Mouse (Mus musculus) hindbrain, embryonic 12.5 days (tissue): ENCODE data around the gene Dazap2. TPM values are rescaled to one million over a fixed set of nuclear protein-coding genes. Genes with fewer than 3 reads are reported as not detected.
"Not testable (repeated sequence)": the region's sequence is repeated elsewhere in the genome, so short reads cannot be mapped to it uniquely, and the experiment has no call there.

Experiments used
- ATAC-seq: fragments of 200-750 bp; cut with Nextera tagmentation; 2 replicates; pipeline ENCODE4 v1.8.0; 2017; ENCODE audit warnings: moderate TSS enrichment; ENCODE audit not compliant: low FRiP score
- H3K27ac ChIP-seq: fragments of 300-500 bp; sonication (generic); 2 replicates; pipeline ENCODE4 v1.5.1; 2016; ENCODE audit warnings: mild to moderate bottlenecking
- H3K27me3 ChIP-seq: fragments of 300-500 bp; sonication (generic); 2 replicates; pipeline ENCODE4 v1.6.1; 2016; ENCODE audit warnings: mild to moderate bottlenecking
- H3K36me3 ChIP-seq: fragments of 300-500 bp; sonication (generic); 2 replicates; pipeline ENCODE4 v1.6.1; 2016; ENCODE audit warnings: mild to moderate bottlenecking
- H3K4me1 ChIP-seq: fragments of 300-500 bp; sonication (generic); 2 replicates; pipeline ENCODE4 v1.6.1; 2016
- H3K4me2 ChIP-seq: fragments of 300-500 bp; sonication (generic); replicated peaks from 2 replicates; pipeline ENCODE4 v1.6.1; 2016; ENCODE audit warnings: mild to moderate bottlenecking
- H3K4me3 ChIP-seq: fragments of 300-500 bp; sonication (generic); 2 replicates; pipeline ENCODE4 v1.5.1; 2016; ENCODE audit warnings: mild to moderate bottlenecking
- H3K9ac ChIP-seq: fragments of 300-500 bp; sonication (generic); 2 replicates; pipeline ENCODE4 v1.6.1; 2016; ENCODE audit warnings: mild to moderate bottlenecking, moderate library complexity
- H3K9me3 ChIP-seq: fragments of 300-500 bp; sonication (generic); replicated peaks from 2 replicates; pipeline ENCODE4 v1.6.1; 2016; ENCODE audit warnings: mild to moderate bottlenecking
- WGBS: fragments of 180-500 bp; shearing (Covaris S2); methylation state at CpG from one replicate; pipeline ENCODE4 v1.1.7; 2016; 5-methylcytosine and 5-hydroxymethylcytosine counted together
- polyA plus RNA-seq: library from polyadenylated mRNA; unstranded; fragments of >200 nt; fragmentation: Nextera tagmentation; extraction: Ambion mirVana; gene quantifications from 2 replicates; pipeline ENCODE4 v1.2.1, GENCODE M21; 2016

Dazap2 gene
- polyA plus RNA-seq, 1 experiment from 2014 or later = 168 TPM

- peaks cover 55% of the 10 kb centered on the region for H3K36me3 ChIP-seq
These were observed 26.9 kb upstream of the Dazap2 start for GRCm38 (mm10) chr15:100588297-100588696.

DNA sequence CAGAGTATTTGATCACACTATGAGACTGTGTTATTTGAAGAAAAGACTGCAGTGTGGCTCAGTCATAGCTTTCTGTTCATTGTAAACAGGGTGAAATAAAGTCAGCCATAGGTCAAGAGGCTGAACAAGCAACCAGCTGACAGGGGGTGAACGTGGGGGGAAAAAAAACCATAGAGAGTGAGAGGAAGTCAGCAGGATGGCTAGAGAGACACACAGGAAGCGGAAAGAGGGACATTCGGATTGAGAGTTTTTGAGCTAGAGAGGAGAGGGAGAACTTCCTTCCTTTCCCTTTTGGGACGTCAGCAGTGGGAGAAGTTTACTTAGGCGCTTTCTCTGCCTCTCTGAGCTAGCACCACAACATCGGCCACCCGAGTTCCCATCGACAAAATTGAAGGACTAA lies 24.7 kb upstream of the Dazap2 start:
- Histone ChIP-seq H3K4me2 (no peak overlapping the region), H3K4me3 (no peak overlapping the region), H3K27me3 (no peaks in the 10 kb centered on the region; the same call in 1 of the 2 replicates), H3K9me3 (no peaks in the 10 kb centered on the region), H3K27ac (no peak overlapping the region), H3K36me3 (peaks cover 46% of the 10 kb centered on the region), H3K9ac (no peak overlapping the region), H3K4me1 (no peaks in the 10 kb centered on the region)
- no peak for ATAC-seq
- 71% methylated on average over 8 of the region's 8 CpGs for WGBS

More at GRCm38 (mm10) chr15:100588297-100588696, 26.9 kb upstream of the Dazap2 start:
- Histone ChIP-seq H3K27me3 (no peaks in the 10 kb centered on the region; the same call in 1 of the 2 replicates), H3K4me3 (no peak overlapping the region), H3K9ac (no peak overlapping the region), H3K27ac (no peak overlapping the region), H3K9me3 (no peaks in the 10 kb centered on the region), H3K4me2 (no peak overlapping the region), H3K4me1 (no peaks in the 10 kb centered on the region)
- ATAC-seq = no peak
- 78% methylated on average over 6 of the region's 6 CpGs for WGBS

DNA sequence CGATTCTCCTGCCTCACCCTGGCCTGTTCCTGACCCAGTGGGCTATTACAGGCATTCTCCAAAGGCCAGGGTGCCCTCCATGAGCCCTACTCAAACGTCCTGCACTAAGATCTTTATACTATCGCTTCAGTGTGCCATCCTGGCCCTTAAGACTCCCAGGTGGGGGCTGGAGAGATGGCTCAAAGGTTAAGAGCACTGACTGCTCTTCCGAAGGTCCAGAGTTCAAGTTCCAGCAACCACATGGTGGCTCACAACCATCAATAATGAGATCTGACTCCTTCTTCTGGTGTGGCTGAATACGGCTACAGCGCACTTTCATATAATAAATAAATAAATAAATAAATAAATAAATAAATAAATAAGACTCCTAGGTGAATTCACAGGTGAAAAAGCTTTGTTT lies 22.3 kb upstream of the Dazap2 start:
- Histone ChIP-seq H3K36me3 (peaks cover 23% of the 10 kb centered on the region), H3K9ac (no peak overlapping the region), H3K4me2 (no peak overlapping the region), H3K4me1 (no peaks in the 10 kb centered on the region), H3K27me3 (no peaks in the 10 kb centered on the region; the same call in 1 of the 2 replicates), H3K4me3 (no peak overlapping the region), H3K27ac (no peak overlapping the region), H3K9me3 (no peaks in the 10 kb centered on the region)
- WGBS = 79% methylated on average over 6 of the region's 6 CpGs
- ATAC-seq = no peak

DNA sequence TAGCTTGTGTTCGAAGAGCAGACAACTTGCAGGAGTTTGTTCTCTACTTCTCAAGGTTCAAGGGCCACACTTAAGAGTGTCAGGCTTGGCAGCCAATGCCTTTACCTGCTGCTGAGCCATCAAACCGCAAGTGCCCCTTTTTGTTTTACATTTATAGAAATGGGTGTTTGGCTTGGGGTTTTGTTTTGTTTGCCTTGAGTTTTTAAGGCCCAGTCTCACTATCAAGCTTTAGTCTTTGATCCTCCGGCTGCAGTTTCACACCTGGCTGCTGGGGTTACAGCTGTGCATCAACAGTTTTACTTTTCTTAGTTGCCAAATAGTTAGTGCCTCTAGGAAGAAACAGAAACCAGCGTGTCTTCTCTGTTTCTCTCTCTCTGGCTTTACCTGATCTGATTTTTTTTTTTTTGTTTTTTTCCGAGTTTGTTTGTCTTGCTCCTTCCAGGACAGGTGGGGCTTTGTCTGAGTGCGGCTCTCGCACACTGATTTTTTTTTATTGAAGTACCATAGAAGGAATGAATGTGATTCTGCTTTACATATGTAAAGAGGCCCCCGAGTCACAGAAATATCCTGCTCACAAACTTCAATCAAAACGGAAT lies 16.8 kb upstream of the Dazap2 start:
- 26% methylated on average over 9 of the region's 9 CpGs for WGBS
- Histone ChIP-seq H3K27ac (no peak overlapping the region), H3K4me2 (peak overlapping the region; percentile 83), H3K4me1 (peaks cover 9% of the 10 kb centered on the region; the same call in 1 of the 2 replicates), H3K27me3 (peaks cover 20% of the 10 kb centered on the region), H3K36me3 (no peaks in the 10 kb centered on the region), H3K4me3 (peak overlapping the region; percentile 89), H3K9me3 (no peaks in the 10 kb centered on the region), H3K9ac (peak overlapping the region; percentile 98)
- no peak for ATAC-seq

DNA sequence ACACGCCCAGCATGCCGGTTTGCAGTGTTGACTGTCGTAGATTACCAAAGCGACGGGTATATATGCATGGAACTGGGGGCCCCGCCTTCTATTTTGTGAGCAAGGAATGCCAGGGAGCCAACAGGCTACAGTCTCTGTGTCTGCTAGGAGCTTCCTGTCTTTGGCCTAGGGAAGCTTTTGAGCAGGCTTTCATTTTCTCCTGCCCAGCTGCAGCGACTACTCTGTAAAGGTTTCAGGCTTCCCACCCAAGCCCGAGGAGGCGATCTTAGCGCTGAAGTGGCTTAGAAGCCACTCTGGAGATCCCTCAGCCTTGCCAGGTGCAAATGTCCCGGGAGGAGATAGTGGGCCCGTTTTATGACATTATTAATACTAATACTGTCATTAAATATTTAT lies 16.3 kb upstream of the Dazap2 start:
- ATAC-seq = peak; percentile 38
- Histone ChIP-seq H3K9me3 (no peaks in the 10 kb centered on the region), H3K4me1 (peaks cover 9% of the 10 kb centered on the region; the same call in 1 of the 2 replicates), H3K27ac (peak overlapping the region; percentile 90), H3K27me3 (peaks cover 25% of the 10 kb centered on the region), H3K4me2 (peak overlapping the region; percentile 83), H3K36me3 (no peaks in the 10 kb centered on the region), H3K4me3 (peak overlapping the region; percentile 89), H3K9ac (peak overlapping the region; percentile 98)
- 2% methylated on average over 12 of the region's 12 CpGs for WGBS

- peak; percentile 80 for ATAC-seq
- Histone ChIP-seq H3K9me3 (no peaks in the 10 kb centered on the region), H3K36me3 (no peaks in the 10 kb centered on the region), H3K27ac (peak within 1 kb of the TSS; percentile 90), H3K4me1 (peaks cover 13% of the 10 kb centered on the region), H3K4me3 (peak within 1 kb of the TSS; percentile 89), H3K27me3 (peaks cover 25% of the 10 kb centered on the region), H3K4me2 (peak within 1 kb of the TSS; percentile 83), H3K9ac (peak within 1 kb of the TSS; percentile 98)
- under 1% methylated on average over 57 of the region's 76 CpGs for WGBS
These were observed 15.7 kb upstream of the Dazap2 start, which contains the start of gene Pou6f1 for GRCm38 (mm10) chr15:100599276-100600046. Pou6f1 (minus strand) TSS chr15:100599984.

- Histone ChIP-seq H3K4me1 (peaks cover 20% of the 10 kb centered on the region), H3K9ac (peak overlapping the region; percentile 98), H3K9me3 (no peaks in the 10 kb centered on the region), H3K27me3 (peaks cover 25% of the 10 kb centered on the region), H3K36me3 (no peaks in the 10 kb centered on the region), H3K27ac (peak overlapping the region; percentile 90), H3K4me2 (peak overlapping the region; percentile 83), H3K4me3 (peak overlapping the region; percentile 89)
- WGBS = under 1% methylated on average over 27 of the region's 35 CpGs
- ATAC-seq = peak; percentile 77
These were observed 15.0 kb upstream of the Dazap2 start for GRCm38 (mm10) chr15:100600047-100600695.

GRCm38 (mm10) chr15:100600696-100601272 lies 14.4 kb upstream of the Dazap2 start:
- peak overlapping the region; percentile 89 for H3K4me3 ChIP-seq
- H3K27ac ChIP-seq = no peak overlapping the region
- H3K4me1 ChIP-seq = peaks cover 23% of the 10 kb centered on the region
- 12% methylated on average over 21 of the region's 21 CpGs for WGBS
- peaks cover 25% of the 10 kb centered on the region for H3K27me3 ChIP-seq
- no peak overlapping the region for H3K9ac ChIP-seq
- H3K36me3 ChIP-seq = no peaks in the 10 kb centered on the region
- no peak for ATAC-seq
- H3K4me2 ChIP-seq = peak overlapping the region; percentile 83
- no peaks in the 10 kb centered on the region for H3K9me3 ChIP-seq

- whole genome bisulfite sequencing = 49% methylated on average over 3 of the region's 3 CpGs
These were observed 13.5 kb upstream of the Dazap2 start for GRCm38 (mm10) chr15:100601669-100602068.

DNA sequence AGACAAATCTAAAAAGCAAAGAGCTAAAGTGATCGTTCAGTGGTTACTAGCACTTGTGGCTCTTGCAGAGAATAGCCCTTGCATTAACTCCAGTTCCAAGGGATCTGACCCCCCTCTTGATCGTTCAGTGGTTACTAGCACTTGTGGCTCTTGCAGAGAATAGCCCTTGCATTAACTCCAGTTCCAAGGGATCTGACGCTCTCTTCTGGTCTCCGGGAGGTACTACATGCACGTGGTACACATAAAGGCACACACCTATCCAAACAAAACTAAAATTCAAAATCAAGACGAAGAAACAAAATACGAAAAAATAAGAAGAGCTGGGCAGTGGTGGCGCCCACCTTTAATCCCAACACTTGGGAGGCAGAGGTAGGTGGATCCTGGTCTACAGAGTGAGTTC lies 8.5 kb upstream of the Dazap2 start:
- Histone ChIP-seq H3K27me3 (peaks cover 11% of the 10 kb centered on the region), H3K4me1 (peaks cover 14% of the 10 kb centered on the region)
- not testable (repeated sequence) for H3K36me3 ChIP-seq, H3K9ac ChIP-seq, H3K4me2 ChIP-seq, H3K9me3 ChIP-seq, H3K4me3 ChIP-seq, H3K27ac ChIP-seq, ATAC-seq
- 91% methylated on average over 8 of the region's 8 CpGs for WGBS

More at GRCm38 (mm10) chr15:100601669-100602068, 13.5 kb upstream of the Dazap2 start:
- no peak for ATAC-seq
- H3K4me1 ChIP-seq = peaks cover 23% of the 10 kb centered on the region
- no peaks in the 10 kb centered on the region for H3K9me3 ChIP-seq
- H3K9ac ChIP-seq = no peak overlapping the region
- H3K27ac ChIP-seq = no peak overlapping the region
- no peak overlapping the region for H3K4me2 ChIP-seq
- no peaks in the 10 kb centered on the region for H3K36me3 ChIP-seq
- H3K4me3 ChIP-seq = no peak overlapping the region
- H3K27me3 ChIP-seq = peaks cover 25% of the 10 kb centered on the region

- H3K27me3 ChIP-seq = no peaks in the 10 kb centered on the region; the same call in 1 of the 2 replicates
- ATAC-seq = no peak
- H3K4me1 ChIP-seq = peaks cover 20% of the 10 kb centered on the region
- WGBS = 85% methylated on average over 7 of the region's 7 CpGs
- no peak overlapping the region for H3K27ac ChIP-seq
- H3K4me3 ChIP-seq = no peak overlapping the region
- H3K4me2 ChIP-seq = no peak overlapping the region
- H3K9ac ChIP-seq = no peak overlapping the region
- no peaks in the 10 kb centered on the region for H3K9me3 ChIP-seq
- no peaks in the 10 kb centered on the region for H3K36me3 ChIP-seq
These were observed 3.2 kb upstream of the Dazap2 start for GRCm38 (mm10) chr15:100611951-100612350.

DNA sequence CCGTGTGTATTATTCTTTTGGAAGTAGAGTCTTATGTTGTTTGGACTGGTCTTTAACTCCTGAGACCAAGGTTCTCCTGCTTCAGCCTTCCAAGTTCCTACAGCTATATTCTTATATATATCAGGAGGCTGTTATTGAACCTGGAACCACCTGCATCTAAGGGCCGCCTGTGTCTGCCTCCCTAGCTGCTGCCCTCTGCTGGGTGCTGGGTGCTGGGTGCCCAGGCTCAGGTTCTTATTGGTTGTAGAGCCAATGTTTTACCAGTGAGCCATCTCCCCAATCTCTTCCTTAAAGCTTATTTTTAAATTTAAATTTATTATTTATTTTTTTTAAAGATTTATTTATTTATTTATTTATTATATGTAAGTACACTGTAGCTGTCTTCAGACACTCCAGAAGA lies 2.7 kb upstream of the Dazap2 start:
- H3K27ac ChIP-seq = no peak overlapping the region
- no peaks in the 10 kb centered on the region for H3K9me3 ChIP-seq
- 77% methylated on average over 2 of the region's 2 CpGs for WGBS
- no peak overlapping the region for H3K4me2 ChIP-seq
- H3K27me3 ChIP-seq = no peaks in the 10 kb centered on the region; the same call in 1 of the 2 replicates
- H3K4me1 ChIP-seq = peaks cover 20% of the 10 kb centered on the region
- no peak overlapping the region for H3K9ac ChIP-seq
- no peak for ATAC-seq
- no peak overlapping the region for H3K4me3 ChIP-seq
- no peaks in the 10 kb centered on the region for H3K36me3 ChIP-seq
